Comparison of ENCODE assay signal across 33 mouse cellular contexts in the genomic region with DNA sequence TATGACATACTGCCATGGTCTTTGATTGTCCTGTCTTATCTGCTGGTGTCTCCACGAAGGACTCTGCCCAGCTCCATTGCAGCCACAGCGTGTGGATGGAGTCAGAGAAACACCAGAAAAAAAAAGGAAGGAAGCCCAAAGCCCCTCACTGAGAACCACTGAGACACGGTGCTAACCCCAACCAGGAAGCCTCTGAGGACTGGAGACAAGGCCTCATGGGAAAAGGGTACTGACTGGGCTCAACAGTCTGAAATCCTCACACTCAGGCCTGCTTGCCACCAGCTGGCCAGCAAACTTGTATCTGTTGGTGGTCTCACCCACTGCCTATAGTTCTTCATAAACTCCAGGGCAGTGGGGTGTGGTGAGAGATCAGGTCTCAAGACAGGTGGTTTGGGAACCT. TPM values are rescaled to one million over a fixed set of nuclear protein-coding genes. Genes with fewer than 3 reads are reported as not detected.
DNase-seq lines count a peak whose midpoint lies in the region; ATAC-seq and TF ChIP-seq lines count a peak whose summit lies in the region.
"Had no signal": no experiment of that assay in that cellular context is flagged by ENCODE, and none has a peak within 500 bp of the region (broad histone marks: within the 10 kb centered on the region; RNA-seq: fewer than 3 reads in every experiment).

No protein-coding gene starts in this region.

- H3K4me3 ChIP-seq in bone marrow, adult 2 months (replicated peaks; ENCODE audit: control insufficient read depth, low read depth, low read length), result no peak overlapping the region
- H3K4me3 ChIP-seq in kidney, adult 2 months (ENCODE audit: insufficient read depth, low read depth, low read length), result no peak overlapping the region
- H3K4me3 ChIP-seq: embryonic facial prominence, embryonic 10.5 days; embryonic facial prominence, embryonic 13.5 days; erythroblast, embryonic 14.5 days; forebrain, embryonic 12.5 days; forebrain, embryonic 15.5 days; heart, embryonic 12.5 days; heart, embryonic 15.5 days; hindbrain, embryonic 12.5 days; hindbrain, embryonic 15.5 days had no signal

- no peak for TF ChIP-seq POLR2A in bone marrow, adult 2 months (IDR thresholded peaks at IDR 0.05; ENCODE audit: borderline replicate concordance, control insufficient read depth, low read depth, low read length)
- TF ChIP-seq POLR2A in kidney, adult 2 months (IDR thresholded peaks at IDR 0.05; ENCODE audit: low read depth, low read length), result no peak

- no peaks in the 10 kb centered on the region for H3K27me3 ChIP-seq in kidney, adult 2 months (replicated peaks; ENCODE audit: control insufficient read depth, insufficient read depth, low read length)
- H3K27me3 ChIP-seq: embryonic facial prominence, embryonic 13.5 days; forebrain, embryonic 15.5 days; heart, embryonic 12.5 days; heart, embryonic 15.5 days; hindbrain, embryonic 12.5 days; hindbrain, embryonic 15.5 days had no signal

- WGBS in bone marrow, adult 2 months, result 10% methylated on average over 3 of the region's 3 CpGs
- WGBS in kidney, adult 2 months, result 83% methylated on average over 3 of the region's 3 CpGs

- peak; percentile 64 for DNase-seq in 416B (ENCODE audit: low read depth)
- no peak for DNase-seq in kidney, adult 2 months
- DNase-seq in neural tube, embryonic 10.5 days (ENCODE audit: extremely low spot score, low spot score), result no peak
- DNase-seq: adrenal gland, adult 8-10 months; adrenal gland, postnatal 25 days; cerebellum, adult 11 months; cerebellum, adult 2 months; cerebellum, adult 9-11 months; cerebellum, postnatal 25 days; embryo, embryonic 11 days; gastrocnemius, postnatal 10 days; gastrocnemius, postnatal 36 days; heart, adult 11 months; heart, postnatal 14 days; heart, postnatal 4 days had no signal

- H3K36me3 ChIP-seq in kidney, adult 2 months (ENCODE audit: control insufficient read depth, insufficient read depth, low read length), result no peaks in the 10 kb centered on the region
- H3K36me3 ChIP-seq: embryonic facial prominence, embryonic 10.5 days; embryonic facial prominence, embryonic 13.5 days; forebrain, embryonic 12.5 days; forebrain, embryonic 15.5 days; heart, embryonic 12.5 days; heart, embryonic 15.5 days; hindbrain, embryonic 12.5 days; hindbrain, embryonic 15.5 days had no signal

- no peak for TF ChIP-seq CTCF in bone marrow, adult 2 months (IDR thresholded peaks at IDR 0.05; ENCODE audit: control insufficient read depth, insufficient read depth, low read length)
- no peak for TF ChIP-seq CTCF in kidney, adult 2 months (conservative IDR thresholded peaks at IDR 0.05; ENCODE audit: insufficient read depth, insufficient read length, low read depth, low read length)

- ATAC-seq in granulocyte monocyte progenitor cell, adult 5-6 weeks (replicated peaks; ENCODE audit: poor library complexity, severe bottlenecking), result peak; percentile 22; the same call in 1 of the 2 replicates
- ATAC-seq in megakaryocyte, adult 5-6 weeks (ENCODE audit: poor library complexity, severe bottlenecking), result 0 out of 2 replicates have a peak, but pooled peaks have one; percentile 2
- ATAC-seq in frontal cortex, adult (ENCODE audit: low TSS enrichment), result no peak
- ATAC-seq: activated CD4-positive, CD25-positive, alpha-beta regulatory T cell, adult 4 months; CD4-positive, CD25-positive, alpha-beta regulatory T cell, adult 4 months; forebrain, embryonic 15.5 days had no signal

- H3K4me1 ChIP-seq in bone marrow, adult 2 months (ENCODE audit: control insufficient read depth, insufficient read depth, low read length), result peaks cover 33% of the 10 kb centered on the region
- peaks cover 11% of the 10 kb centered on the region for H3K4me1 ChIP-seq in kidney, adult 2 months (ENCODE audit: control insufficient read depth, insufficient read depth, low read length)
- H3K4me1 ChIP-seq: hindbrain, embryonic 12.5 days; hindbrain, embryonic 15.5 days had no signal

- H3K27ac ChIP-seq in bone marrow, adult 2 months (ENCODE audit: control insufficient read depth, insufficient read depth, low read depth, low read length, poor library complexity), result peak overlapping the region; percentile 49; the same call in 1 of the 2 replicates
- H3K27ac ChIP-seq in kidney, adult 2 months (ENCODE audit: insufficient read depth, low read depth, low read length), result no peak overlapping the region
- H3K27ac ChIP-seq: embryonic facial prominence, embryonic 10.5 days; embryonic facial prominence, embryonic 13.5 days; forebrain, embryonic 12.5 days; forebrain, embryonic 15.5 days; heart, embryonic 15.5 days; hindbrain, embryonic 12.5 days; hindbrain, embryonic 15.5 days had no signal

RNA-seq across cellular contexts. Expression of gene Slco4a1, which starts 16.3 kb away (rescaled TPM):
- 5.5 and 15.6 TPM in 2 replicates for polyA plus RNA-seq in bone marrow, adult 2 months (2011; ENCODE audit: insufficient read depth, insufficient read length, low replicate concordance, missing spikeins)
- 31.8 and 41.5 TPM in 2 replicates for total RNA-seq in granulocyte monocyte progenitor cell, adult 5-6 weeks (2014; fragmentation: Nextera tagmentation)
- total RNA-seq in granulocyte monocyte progenitor cell, adult 5-6 weeks (2017), result 9.2 and 10.8 TPM in 2 replicates
- total RNA-seq in megakaryocyte, adult 5-6 weeks (2015), result 2.6 and 2.7 TPM in 2 replicates
- 2.5 and 2.7 TPM in 2 replicates for total RNA-seq in megakaryocyte, adult 5-6 weeks (2017)
- 49.4 and 64.7 TPM in 2 replicates for polyA plus RNA-seq in kidney, adult 2 months (2012; rRNA removed)
- total RNA-seq: gastrocnemius, adult 18-20 months had no signal

RNA-seq across cellular contexts. Expression of gene Ntsr1, which starts 60.0 kb away (rescaled TPM):
- polyA plus RNA-seq in bone marrow, adult 2 months (2011; ENCODE audit: insufficient read depth, insufficient read length, low replicate concordance, missing spikeins), result not detected in 2 replicates
- total RNA-seq in granulocyte monocyte progenitor cell, adult 5-6 weeks (2014; fragmentation: Nextera tagmentation), result not detected in 2 replicates
- not detected in 2 replicates for total RNA-seq in granulocyte monocyte progenitor cell, adult 5-6 weeks (2017)
- total RNA-seq in megakaryocyte, adult 5-6 weeks (2015), result not detected in 2 replicates
- total RNA-seq in megakaryocyte, adult 5-6 weeks (2017), result not detected in 2 replicates
- polyA plus RNA-seq in kidney, adult 2 months (2012; rRNA removed), result not detected in 2 replicates
- total RNA-seq: adrenal gland, adult 8-10 months; adrenal gland, postnatal 25 days; gastrocnemius, adult 18-20 months; gastrocnemius, postnatal 36 days; heart, adult 8-10 months; heart, postnatal 14 days had no signal
- polyA plus RNA-seq: activated CD4-positive, CD25-positive, alpha-beta regulatory T cell, adult 4 months; C2C12; CD4-positive, CD25-positive, alpha-beta regulatory T cell, adult 4 months; erythroblast, embryonic 14.5 days had no signal
